Mouse (Mus musculus) embryonic fibroblast, embryonic 13.5 days (primary cell): ENCODE results near the gene D3Ertd751e.

Source experiments
- CTCF ChIP-seq: IDR thresholded peaks from 2 replicates; pipeline ENCODE4 v1.5.1; 2011; ENCODE audit warnings: mild to moderate bottlenecking, control low read depth, low read length, moderate library complexity, borderline replicate concordance; ENCODE audit not compliant: insufficient read depth
- POLR2A ChIP-seq: IDR thresholded peaks from 2 replicates; pipeline ENCODE4 v1.6.1; 2011; ENCODE audit warnings: low read depth, mild to moderate bottlenecking, control low read depth, low read length, moderate library complexity

GRCm38 (mm10) chr3:41762091-41762490 lies 19.7 kb downstream of the D3Ertd751e start:
- TF ChIP-seq POLR2A (no peak), CTCF (no peak)
